Comparison of ENCODE assay signal across 10 mouse cellular contexts in the genomic region with DNA sequence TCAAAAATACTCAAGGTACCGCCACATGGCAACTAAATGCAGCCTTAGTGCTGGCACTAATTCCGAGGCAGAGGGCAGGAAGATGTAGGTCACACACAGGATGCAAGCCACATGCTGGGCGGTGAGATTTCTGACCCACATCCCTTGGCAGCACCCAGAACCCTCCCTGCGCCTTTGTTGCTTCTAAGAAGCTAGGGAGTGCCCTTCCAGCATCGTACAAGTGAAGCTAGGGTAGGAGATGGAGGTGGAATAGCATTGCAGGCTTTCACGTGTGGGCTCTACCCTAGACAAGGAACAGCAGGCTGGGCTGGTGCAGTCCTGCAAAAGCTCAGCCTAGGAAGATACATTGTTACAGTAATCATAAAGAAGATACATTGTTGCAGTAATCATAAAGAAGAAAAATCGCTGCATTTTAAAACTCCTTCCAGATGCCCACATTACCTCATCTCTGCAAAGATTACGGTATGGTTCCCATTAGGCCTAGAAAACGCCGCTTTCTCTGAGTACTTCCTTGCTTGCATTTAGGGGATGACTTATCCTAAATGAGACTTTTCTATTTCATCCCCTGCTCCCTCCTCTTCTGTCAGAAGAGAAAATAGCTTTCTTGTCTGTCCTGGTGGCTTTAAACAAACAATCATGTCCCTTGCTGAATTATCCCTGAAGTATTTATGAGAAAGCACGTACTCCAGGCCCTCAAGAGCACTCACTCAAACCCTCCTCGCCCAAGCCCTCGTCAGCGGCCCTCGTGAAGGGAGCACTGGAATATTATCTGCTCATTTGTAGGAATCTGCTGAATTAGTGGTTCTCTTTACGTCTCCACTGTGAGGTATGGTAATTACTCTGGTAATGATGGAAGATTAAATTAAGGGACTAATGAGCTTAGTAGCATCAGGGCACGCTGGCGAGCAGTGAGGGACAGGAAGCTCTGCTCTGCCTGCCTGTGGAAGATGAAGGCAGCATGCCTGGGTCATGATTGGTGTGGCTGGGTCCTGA.
DNase-seq lines count a peak whose midpoint lies in the region; ATAC-seq and TF ChIP-seq lines count a peak whose summit lies in the region.
"Had no signal": no experiment of that assay in that cellular context is flagged by ENCODE, and none has a peak within 500 bp of the region (broad histone marks: within the 10 kb centered on the region; RNA-seq: fewer than 3 reads in every experiment).

No protein-coding gene starts in this region.

- peak; percentile 32 for DNase-seq in lung, adult 2 months
- DNase-seq in lung, postnatal 4 days = no peak
- DNase-seq in cerebellum, adult 9-11 months = peak; percentile 90
- DNase-seq in retina, postnatal 1 day = peak; percentile 74
- no peak for DNase-seq in heart, postnatal 36 days
- no peak for DNase-seq in adrenal gland, postnatal 25 days
- DNase-seq in gastrocnemius, adult 8-10 months (ENCODE audit: low spot score in 2 of 2) = no peak
- DNase-seq: kidney, adult 11 months had no signal

- intact Hi-C loops in heart, postnatal 36 days (cut with DNase I) = no loop called here

- ATAC-seq in inflammation-experienced regulatory T-cells, adult 6 months = peak; percentile 33

- H3K4me1 ChIP-seq in lung, adult 2 months (ENCODE audit: control insufficient read depth, insufficient read depth, low read length) = peaks cover 4% of the 10 kb centered on the region; the same call in 1 of the 2 replicates
- H3K4me1 ChIP-seq: liver, embryonic 15.5 days had no signal

- 62% methylated on average over 18 of the region's 18 CpGs for WGBS in lung, adult 2 months

- TF ChIP-seq POLR2A in lung, adult 2 months (IDR thresholded peaks at IDR 0.05; ENCODE audit: borderline replicate concordance, extremely low read depth, low read depth, low read length) = no peak

- no peak overlapping the region for H3K4me3 ChIP-seq in lung, adult 2 months (replicated peaks; ENCODE audit: extremely low read depth, low read depth, low read length)
- H3K4me3 ChIP-seq: liver, embryonic 15.5 days had no signal

- TF ChIP-seq CTCF in lung, adult 2 months (IDR thresholded peaks at IDR 0.05; ENCODE audit: insufficient read depth, low read length) = no peak

Comparison
In these comparisons a context has a peak if more than half of its experiments do, and no peak if none do; other contexts are left out.
1. DNase-seq: peak in lung, adult 2 months (single experiment), cerebellum, adult 9-11 months (single experiment) and retina, postnatal 1 day (single experiment); none in lung, postnatal 4 days (0 of 2), heart, postnatal 36 days (0 of 2), adrenal gland, postnatal 25 days (single experiment) and gastrocnemius, adult 8-10 months (0 of 2).